Mouse (Mus musculus) thymus, postnatal 14 days (tissue): ENCODE measurements around the gene Saa2.
"Not testable (repeated sequence)": the region's sequence is repeated elsewhere in the genome, so short reads cannot be mapped to it uniquely, and the experiment has no call there.

Source experiments
- DNase-seq: peaks from one replicate; pipeline ENCODE4 v3.0.0; 2021

The Saa2 gene

DNA sequence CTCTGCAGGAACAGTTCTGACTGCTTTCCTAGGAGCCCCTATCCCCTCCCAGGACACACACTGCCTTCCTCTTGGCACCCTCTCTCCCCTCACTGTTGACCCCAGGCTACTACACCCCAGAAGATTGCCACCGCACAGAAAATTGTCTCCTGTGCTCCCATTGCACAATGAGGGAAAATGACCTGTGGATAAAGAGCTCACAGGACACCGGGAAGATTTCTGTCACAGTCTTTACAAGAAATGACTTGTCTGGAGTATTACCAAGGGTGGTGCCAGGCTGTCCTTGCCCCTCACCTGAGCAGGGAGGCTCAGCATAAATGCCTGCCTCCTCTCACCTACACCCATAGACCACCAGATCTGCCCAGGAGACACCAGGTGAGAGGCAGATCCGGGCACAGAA is at the start of gene Saa2:
Saa2 (plus strand) TSS at position 301 of the 400 bp plus-strand sequence.
- DNase-seq: no peak

DNA sequence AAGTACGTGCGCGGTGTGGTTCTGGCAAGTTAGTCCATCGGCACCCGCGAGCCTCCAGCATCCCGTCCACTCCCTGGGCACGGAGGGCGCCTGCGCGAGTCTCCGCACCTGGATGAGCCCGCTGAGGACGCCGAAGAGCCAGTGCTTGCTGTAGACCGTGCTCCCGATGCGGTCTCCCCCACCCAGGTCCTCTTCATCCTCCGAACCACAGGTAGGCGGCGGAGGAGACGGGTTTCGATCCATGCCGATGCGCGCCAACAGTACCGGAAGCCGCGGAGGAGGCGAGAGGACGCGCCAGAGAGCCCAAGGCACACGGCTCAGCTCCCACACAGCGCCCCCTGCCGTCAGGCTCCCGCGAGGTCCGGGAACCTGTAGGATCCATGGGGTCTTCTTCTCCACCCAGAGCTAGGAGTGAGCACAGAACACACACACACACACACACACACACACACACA is 41.2 kb upstream of the Saa2 start, which contains the start of gene Saal1:
Saal1 (minus strand) TSS at position 291 of the 455 bp plus-strand sequence.
- DNase-seq: peak; percentile 92

DNA sequence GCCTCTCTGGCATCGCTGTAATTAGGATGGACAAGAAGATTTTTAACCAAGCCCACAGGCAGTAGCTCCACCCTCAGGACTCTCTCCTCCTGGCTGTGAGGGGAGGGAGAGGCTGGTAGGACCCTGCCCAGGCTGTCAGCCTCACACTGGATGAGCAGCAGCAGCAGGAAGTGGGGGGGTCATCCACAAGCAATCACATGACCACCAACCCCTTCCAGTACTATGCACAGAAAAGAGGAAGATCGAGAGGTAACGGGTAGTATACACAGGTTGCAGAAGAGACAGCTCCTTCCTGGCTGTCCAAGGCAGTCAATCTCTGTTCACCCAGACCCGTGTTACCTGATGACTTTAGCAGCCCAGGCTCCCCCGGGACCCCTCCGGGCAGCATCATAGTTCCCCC is 39.3 kb upstream of the Saa2 start:
- DNase-seq: peak; percentile 12

- peak; percentile 78 for DNase-seq
These were observed 37.1 kb upstream of the Saa2 start for GRCm38 (mm10) chr7:46714518-46714917.

- no peak for DNase-seq
These were observed 36.0 kb upstream of the Saa2 start, which contains the start of gene Saa3 for GRCm38 (mm10) chr7:46715600-46715999. Saa3 (minus strand) TSS chr7:46715700.

- DNase-seq: no peak
These were observed 34.7 kb upstream of the Saa2 start for GRCm38 (mm10) chr7:46716897-46717296.

GRCm38 (mm10) chr7:46718591-46719270 is 32.9 kb upstream of the Saa2 start:
- no peak for DNase-seq

- DNase-seq: no peak
These were observed 32.1 kb upstream of the Saa2 start for GRCm38 (mm10) chr7:46719526-46719925.

GRCm38 (mm10) chr7:46720460-46720859 is 31.1 kb upstream of the Saa2 start:
- no peak for DNase-seq

GRCm38 (mm10) chr7:46723354-46723753 is 28.2 kb upstream of the Saa2 start:
- no peak for DNase-seq

GRCm38 (mm10) chr7:46723849-46724248 is 27.7 kb upstream of the Saa2 start:
- DNase-seq: no peak

DNA sequence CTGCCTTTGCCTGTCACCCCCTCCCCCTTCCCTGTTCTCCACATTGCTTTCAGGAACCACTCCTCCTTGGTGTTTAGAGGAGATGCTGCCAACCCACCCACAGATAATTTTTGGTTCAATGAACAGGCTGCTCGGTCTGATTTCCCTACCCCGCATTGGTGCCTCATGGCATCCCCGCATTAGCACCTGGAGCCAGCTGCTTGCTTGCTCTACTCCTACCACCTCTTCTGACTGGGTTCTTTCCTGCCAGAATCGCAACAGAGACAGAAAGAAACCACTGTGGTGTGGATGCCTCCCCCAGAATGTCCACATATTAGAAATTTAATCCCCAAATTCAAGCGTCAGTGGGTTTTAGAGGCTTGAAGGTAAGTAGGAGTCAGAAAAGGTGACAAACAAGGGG is 27.2 kb upstream of the Saa2 start:
- DNase-seq: no peak

GRCm38 (mm10) chr7:46727584-46727983 is 24.0 kb upstream of the Saa2 start:
- no peak for DNase-seq

DNA sequence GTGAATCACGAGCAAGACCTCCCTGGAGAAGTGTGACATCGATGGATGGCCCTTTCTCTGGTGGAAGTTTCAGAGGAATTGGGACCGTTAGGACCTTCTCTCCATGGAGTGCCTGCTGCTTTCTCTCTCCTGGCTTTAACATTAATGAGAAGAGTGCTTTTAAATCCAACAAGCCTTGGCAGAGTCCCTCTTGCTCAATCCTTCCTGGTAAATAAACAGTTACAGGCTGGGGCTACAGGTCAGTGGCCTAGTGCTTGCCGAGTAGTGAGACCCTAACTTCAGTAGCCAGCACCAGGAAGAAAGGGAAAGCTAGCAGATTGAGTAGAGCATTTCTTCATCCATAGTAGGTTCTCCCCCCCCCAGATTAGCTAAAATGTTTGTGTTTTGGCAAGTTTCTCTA is 19.1 kb upstream of the Saa2 start, which contains the start of gene Saa4:
Saa4 (minus strand) TSS at position 146 of the 400 bp plus-strand sequence.
- no peak for DNase-seq

- no peak for DNase-seq
These were observed 16.6 kb upstream of the Saa2 start for GRCm38 (mm10) chr7:46734983-46735382.

DNA sequence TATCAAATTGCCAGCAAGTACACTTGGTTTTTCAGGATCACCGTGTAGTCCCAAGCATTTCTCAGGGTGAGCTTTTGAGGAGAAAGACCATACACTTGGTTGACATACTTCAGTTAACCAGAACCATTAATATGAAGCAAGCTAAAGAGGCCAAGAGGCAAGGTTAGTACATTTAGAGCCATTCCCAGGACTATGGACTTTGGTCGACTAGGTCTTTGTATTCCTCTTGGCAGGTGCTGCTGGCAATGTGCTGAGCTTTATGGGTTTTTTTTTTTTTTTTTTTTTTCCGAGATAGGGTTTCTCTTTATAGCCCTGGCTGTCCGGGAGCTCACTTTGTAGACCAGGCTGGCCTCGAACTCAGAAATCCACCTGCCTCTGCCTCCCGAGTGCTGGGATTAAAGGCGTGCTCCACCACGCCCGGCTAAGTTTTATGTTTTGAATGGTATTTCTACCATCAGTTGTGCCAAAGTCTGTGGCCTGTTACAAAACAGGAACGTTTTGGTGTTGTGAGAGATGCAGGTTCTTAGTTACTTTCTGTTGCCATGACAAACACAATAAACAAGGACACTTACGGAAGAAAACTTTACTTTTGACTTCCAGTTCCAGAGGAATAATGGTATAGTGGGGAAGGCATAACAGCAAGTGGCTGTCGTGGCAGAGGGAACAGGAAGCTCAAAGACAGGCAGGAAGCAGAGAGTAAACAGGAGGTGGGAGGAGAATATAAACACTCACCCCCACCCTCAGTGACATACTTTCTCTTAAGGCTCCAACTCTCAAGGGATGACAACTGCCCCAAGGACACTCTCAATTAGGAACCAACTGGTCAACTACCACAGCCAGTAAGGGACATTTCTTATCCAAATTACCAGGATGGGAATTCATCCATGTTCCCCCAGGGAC is 12.8 kb upstream of the Saa2 start:
- DNase-seq: no peak

- not testable (repeated sequence) for DNase-seq
These were observed 11.5 kb upstream of the Saa2 start for GRCm38 (mm10) chr7:46740041-46740440.

- not testable (repeated sequence) for DNase-seq
These were observed 8.7 kb upstream of the Saa2 start, which contains the start of gene Saa1 for GRCm38 (mm10) chr7:46742880-46743279. Saa1 (minus strand) TSS chr7:46742980.

GRCm38 (mm10) chr7:46745816-46746215 is 5.8 kb upstream of the Saa2 start:
- DNase-seq: no peak

GRCm38 (mm10) chr7:46746381-46746780 is 5.2 kb upstream of the Saa2 start:
- DNase-seq: no peak

DNA sequence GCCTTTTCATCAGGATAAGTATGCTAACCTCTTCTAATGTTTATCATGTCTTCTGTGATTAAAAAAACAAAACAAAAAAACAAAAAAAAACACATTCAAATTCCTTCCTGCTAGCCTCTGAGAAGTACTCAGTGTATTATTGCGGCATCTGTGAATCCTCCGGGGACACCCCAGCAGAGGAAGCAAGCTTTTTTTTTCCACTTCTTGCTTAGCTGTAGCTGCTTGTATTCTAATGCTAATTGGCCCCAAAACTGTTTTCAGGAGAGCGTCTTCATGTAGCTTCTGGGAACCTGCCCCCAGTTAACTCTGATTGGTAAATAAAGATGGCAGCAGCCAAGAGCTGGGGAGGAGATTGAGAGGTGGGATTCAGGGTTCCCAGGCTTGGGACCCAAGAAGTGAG is 3.1 kb upstream of the Saa2 start:
- DNase-seq: no peak

DNA sequence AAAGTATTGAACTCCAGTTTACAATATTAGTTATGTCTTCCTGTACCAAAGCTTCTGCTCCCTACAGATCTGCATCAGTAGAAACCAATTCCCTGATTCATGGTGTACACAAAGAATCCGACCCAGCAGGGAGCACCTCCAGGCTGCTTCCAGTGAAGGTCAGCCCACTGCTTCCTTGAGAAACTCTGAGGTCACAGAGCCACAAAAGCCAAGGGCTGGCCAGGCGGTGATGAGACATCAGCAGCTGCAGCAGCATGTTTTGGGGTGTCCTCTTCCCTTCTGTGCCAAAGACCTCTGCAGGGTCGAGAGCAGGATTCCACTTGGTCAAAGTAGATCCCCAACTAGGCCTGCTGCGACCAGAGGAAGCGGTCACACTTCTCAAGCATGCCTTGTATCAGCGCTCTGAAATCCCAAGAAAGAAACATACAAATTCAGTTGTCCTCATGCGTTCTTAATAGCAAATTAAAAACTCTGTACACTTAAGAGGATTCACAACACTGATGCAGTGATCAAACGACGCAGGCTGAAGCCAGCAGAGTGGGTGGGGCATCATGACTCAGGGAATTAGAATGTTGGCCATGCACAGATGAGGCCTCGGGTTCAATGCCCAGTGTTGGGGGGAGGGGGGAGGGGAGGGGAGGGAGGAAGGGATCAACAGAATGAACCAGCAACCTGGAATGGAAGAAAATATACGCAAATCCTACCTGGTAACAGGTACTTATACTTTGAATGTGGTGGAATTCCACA is 9.6 kb downstream of the Saa2 start:
- DNase-seq: no peak

- no peak for DNase-seq
These were observed 11.0 kb downstream of the Saa2 start for GRCm38 (mm10) chr7:46762601-46763000.
